Mouse (Mus musculus) brain, embryonic 14.5 days (tissue): ENCODE measurements around the gene Gemin7. TPM values are rescaled to one million over a fixed set of nuclear protein-coding genes. Genes with fewer than 3 reads are reported as not detected.

Source experiments
- DNase-seq: peaks from one replicate; pipeline ENCODE4 v3.0.0-alpha.2; 2011; ENCODE audit warnings: low read depth
- CTCF ChIP-seq: fragments of 200-500 bp; IDR thresholded peaks from 2 replicates; pipeline ENCODE4 v1.5.1; 2012; ENCODE audit warnings: inconsistent platforms, mild to moderate bottlenecking, moderate library complexity, borderline replicate concordance; ENCODE audit not compliant: insufficient read depth, insufficient read length; ENCODE audit errors: extremely low read depth
- POLR2A ChIP-seq: fragments of 200-500 bp; IDR thresholded peaks from 2 replicates; pipeline ENCODE4 v1.6.1; 2012; ENCODE audit warnings: mild to moderate bottlenecking, inconsistent platforms, borderline replicate concordance; ENCODE audit not compliant: poor library complexity, insufficient read depth, insufficient read length, severe bottlenecking; ENCODE audit errors: extremely low read depth
- polyA plus RNA-seq: library from polyadenylated mRNA; depleted of rRNA; stranded (reverse); fragments of >200 nt; gene quantifications from 2 replicates; pipeline ENCODE4 v1.2.3, GENCODE M21; 2012

Gene Gemin7
- polyA plus RNA-seq, 1 experiment = 67.3 TPM

DNA sequence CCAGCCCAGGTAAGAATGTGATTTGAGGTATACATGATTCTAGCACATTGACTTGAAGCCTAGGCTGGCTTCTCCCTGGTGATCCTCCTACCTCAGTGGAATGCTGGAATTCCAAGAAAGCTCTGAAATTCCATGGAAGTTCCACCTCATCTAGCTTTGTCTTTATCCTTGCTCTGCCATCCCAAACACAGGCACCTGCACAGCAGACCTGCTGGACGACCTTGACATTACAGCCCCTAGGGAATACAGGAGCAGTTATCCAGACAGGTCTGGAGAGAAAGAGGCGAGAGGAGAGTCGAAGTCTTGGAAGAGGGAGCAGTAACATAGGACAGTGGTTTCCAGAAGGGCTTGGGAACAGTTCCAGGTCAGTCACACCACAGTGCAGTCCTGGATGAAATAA lies 7.7 kb downstream of the Gemin7 start:
- TF ChIP-seq POLR2A (no peak), CTCF (no peak)
- no peak for DNase-seq

DNA sequence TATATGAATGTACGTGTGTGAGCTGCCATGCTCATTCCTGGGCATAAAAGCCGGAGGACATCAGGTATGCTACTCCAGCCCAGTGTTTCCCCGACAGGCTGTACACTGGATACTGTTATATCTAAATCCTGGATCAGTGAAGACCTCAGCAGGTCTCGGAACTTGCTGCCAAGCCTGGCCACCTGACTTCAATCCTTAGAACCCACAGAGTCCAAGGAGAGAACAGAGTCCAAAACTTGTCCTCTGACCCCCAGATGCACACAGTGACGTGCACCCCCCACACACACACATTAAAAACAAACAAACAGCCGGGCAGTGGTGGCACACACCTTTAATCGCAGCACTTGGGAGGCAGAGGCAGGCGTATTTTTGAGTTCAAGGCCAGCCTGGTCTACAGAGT lies 10.0 kb downstream of the Gemin7 start:
- no peak for TF ChIP-seq POLR2A
- TF ChIP-seq CTCF = no peak
- no peak for DNase-seq

DNA sequence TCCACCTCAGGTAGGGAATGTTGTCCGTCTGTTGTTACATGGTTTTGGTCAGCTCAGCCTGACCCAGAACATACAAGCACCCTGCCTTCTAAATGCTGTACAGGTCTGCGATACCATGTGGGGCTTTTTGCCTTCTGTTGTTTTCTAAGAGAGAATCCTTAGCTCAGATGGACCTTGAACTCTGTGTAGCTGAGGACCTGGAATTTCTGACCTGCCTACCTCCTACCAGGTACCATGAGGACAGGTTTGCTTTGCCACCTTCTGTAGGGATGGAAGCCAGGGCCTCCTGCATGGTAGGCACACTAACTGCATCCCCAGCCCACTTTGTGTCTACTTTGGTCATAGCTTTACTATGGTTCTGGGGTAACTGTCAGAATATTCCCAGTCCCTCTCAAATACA lies 11.6 kb downstream of the Gemin7 start:
- DNase-seq = no peak
- no peak for TF ChIP-seq POLR2A
- no peak for TF ChIP-seq CTCF

DNA sequence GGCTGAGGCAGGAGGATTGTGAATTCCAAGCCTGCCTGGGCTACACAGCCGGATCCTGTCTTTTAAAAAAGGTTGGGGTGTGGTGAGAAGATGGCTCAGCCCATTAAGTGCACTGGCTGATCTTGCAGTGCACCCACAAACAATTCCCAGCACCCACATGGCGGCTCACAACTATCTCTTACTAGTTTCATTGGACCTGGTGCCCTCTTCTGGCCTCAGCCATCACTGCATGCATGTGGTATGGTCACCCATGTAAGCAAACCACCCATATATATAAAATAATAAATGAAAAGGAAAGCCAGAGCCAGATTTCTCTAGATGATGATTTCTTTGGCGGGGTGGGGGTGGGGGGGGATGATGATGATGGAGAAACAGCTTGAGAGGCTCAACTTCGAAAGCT lies 12.9 kb downstream of the Gemin7 start:
- no peak for DNase-seq

DNA sequence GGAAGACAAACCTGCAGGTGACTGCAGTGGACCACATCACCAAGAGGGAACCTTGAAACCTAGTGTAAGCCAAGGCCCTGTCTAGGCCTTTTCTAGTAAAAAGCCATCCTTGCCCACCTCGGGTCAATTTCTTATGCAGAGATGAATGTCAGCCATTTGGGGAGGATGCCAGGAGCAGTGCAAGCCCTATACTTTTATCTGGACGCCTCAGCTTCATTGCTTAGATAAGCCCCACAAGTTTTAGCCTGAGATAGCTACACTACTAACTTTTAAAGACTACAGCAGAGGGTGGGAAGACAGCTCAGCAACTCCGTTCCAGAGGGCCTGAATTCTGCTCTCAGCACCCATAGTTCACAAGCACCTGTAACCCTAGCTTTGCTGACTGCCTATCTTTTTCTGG lies 13.5 kb downstream of the Gemin7 start:
- no peak for TF ChIP-seq CTCF
- TF ChIP-seq POLR2A = no peak
- no peak for DNase-seq

More for the DNA sequence above, 12.9 kb downstream of the Gemin7 start:
- TF ChIP-seq POLR2A (no peak), CTCF (peak; percentile 14; the same call in 1 of the 2 replicates)

DNA sequence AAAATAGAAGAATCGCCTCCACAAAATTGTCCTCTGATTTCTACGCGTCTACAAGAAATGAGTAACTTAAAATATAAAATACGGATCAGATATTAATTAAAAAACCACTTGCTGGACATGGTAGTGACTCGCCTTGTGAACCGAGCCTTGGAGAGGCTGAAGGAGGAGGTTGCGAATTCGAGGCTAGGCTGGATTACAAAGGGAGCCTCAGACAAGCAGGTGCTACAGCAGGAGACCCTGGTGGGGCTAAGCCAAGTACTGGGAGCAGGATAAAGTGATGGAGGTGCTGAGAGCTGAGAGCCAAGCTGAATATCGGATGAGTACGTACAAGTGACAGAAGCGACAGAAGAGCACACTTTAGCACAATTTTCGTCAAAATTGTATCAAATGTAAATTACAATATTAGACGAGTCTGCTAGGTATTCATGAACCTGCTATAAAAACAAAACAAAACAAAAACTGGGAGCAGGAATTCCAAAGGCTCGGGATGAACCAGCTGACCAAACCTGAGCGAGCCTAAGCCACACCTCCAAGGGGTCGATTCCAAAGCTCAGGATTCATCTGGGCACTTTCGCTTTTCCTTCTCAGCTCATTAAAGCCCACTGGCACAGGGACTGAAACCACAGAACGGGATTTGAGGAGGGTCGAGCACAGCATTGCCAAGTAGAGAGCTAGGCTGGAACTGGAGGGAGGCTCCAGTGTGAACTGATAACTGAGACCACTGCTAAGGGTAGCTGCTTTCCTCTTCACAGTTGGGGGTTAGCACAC lies 14.6 kb downstream of the Gemin7 start, which contains the start of gene Ppp1r37:
Gene Ppp1r37, minus strand, starts transcription at position 434 of the 768 bp plus-strand sequence.
- peak; percentile 68 for DNase-seq
- TF ChIP-seq CTCF = no peak
- no peak for TF ChIP-seq POLR2A

DNA sequence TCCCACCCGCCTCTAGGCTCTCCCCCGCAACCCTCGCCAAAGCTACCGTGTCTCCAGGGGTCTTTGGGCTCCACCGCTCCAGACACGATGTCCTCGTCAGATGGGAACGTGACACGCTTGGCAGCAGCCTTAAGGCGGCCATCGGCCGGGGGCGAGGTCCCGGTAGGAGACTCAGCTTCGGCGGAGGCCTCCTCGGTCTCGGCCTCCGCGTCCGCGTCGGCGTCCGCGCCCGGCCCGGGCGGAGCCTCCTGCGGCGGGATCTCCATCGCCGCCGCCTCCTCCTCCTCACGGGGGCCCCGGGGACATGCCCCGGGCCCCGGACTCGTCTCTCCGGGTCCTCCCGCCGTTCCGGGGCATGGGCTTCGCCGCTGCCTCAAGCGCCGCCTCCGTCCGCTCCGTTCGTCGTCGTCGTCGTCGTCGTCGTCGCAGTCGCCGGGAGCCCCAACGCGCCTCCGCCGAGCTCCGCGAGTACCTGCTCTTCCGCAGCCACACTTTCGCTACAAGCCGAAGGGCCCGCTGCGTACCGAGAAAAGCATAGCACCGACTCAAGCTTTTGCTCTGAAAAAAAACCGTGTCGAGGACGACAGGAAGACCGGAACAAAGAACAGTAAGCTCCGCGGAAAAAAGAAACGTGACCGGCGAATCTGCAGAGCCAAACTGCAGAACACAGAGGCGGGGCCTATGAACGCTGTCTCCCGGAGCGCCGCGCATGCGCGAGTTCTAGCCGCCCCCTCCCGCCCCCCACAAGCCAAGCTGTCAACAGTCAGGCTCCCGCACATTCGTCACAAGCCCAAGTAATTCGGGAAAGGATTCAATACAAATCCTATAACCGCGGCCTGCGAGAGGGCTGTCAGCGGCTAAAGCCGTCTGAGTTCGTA lies 15.4 kb downstream of the Gemin7 start:
- DNase-seq = peak; percentile 99
- TF ChIP-seq CTCF (no peak), POLR2A (peak; percentile 34; the same call in 1 of the 2 replicates)

DNA sequence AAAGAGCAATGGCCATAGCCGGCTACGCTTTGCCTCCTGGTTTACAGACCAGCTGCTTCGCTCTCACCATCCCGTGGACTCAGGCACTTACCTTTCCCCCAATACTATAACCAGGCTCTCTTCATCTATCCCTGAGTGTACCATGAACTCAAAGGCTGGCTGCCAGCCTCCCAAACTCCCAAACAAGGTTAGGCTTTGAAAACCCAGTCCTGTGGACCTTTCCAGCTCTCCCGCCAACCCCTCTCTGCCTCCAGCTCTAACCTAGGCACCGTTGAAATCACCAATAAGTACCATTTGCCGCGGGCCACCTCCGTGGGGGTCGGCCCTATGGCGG lies 16.0 kb downstream of the Gemin7 start:
- no peak for TF ChIP-seq POLR2A
- no peak for TF ChIP-seq CTCF
- no peak for DNase-seq

DNA sequence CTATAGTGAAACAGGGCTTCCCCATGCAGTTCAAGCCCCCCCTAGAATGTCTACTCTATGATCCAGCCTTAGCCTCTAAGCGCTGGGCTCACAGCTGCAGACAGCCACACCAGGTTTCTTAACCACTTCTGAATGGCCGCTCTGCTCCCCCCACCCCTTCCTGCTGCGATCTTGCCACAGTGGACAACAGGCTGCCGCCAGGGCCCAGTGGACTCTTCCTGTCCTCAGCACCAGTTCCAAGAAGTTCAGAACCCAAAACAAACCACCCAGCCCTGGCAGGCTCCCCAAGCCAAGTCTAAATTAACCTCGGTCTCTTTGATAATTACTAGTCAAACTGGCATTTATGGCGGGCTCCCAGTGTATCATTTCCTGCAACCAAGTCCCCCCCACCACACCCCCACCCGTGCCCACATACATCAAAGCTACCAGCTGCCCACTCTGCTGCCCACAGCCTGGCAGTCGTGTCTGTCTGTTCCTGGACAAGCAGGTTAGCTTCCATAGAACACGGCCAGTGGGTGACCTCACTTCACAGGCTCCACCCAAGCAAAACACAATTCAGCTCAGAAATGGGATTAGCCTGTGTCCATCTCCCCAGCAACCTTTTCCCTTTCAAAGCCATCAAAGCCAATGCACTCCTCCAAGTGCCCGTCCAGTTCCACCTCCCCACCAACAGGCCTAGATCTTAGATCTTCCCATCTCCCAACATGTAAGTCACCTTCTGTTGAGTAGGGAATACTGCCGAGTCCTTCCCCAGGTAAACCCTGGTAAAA lies 16.7 kb downstream of the Gemin7 start:
- DNase-seq = no peak
- TF ChIP-seq CTCF (no peak), POLR2A (no peak)

DNA sequence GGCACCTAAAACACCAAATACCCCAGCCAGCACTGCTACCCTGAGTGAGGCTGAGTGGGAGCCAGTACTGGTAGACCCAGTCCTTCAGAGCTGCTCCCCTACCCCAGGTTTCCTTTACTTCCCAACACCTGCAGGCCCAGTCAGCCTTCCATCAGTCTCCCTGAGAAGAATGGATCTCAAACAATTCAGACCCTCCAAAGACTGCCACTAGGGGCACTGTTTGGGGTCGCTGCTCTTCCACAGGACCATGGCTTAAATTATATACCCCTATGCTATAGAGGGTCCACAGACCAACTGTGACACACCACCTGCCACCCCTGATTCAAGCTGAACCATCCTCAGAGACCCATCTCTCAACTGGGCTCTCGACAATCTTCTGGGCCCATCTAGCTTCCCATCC lies 18.4 kb downstream of the Gemin7 start:
- TF ChIP-seq POLR2A (no peak), CTCF (peak; percentile 68)
- no peak for DNase-seq

DNA sequence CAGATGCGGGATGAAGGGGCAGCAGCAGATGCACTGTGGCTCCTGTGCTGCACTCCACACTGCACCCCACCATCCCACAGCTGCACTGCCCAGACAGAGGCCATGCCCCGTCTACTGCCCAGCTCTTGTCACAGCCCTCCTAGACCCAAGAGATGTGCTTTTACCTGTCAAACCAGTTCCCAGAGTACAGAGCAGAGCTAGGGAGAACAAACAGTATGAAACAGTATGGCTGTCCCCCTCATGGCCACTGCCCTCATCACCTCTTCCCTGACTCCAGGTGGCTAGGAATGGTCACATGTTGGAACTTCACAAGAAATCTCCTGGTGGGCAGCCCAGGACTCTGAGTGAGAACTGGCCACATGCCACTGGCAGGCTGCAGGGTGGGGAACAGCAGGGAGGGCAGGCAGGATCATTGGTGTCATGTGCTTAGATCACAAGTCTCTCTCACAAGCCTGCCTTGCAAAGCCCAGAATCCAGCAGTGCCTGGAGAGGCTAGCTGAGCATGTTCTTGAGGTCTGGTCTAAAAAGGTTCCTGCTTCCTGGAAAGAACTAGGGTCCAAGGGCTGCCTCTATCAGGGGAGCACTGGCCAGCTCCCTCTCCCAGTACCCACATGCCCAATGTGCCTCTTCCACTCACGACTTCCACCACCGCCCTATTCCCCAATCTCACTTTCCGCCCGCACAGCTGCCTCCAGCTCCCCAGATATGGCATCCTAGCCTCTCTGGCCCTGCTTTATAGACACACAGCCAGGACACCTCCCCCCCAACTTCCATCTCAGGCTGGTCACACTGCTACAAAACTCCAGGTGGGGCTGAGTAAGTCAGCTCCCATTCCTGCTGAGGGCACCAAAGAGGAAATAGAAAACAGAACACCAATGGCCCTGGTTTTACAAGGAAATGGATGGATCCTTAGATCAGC lies 19.2 kb downstream of the Gemin7 start:
- TF ChIP-seq POLR2A (no peak), CTCF (no peak)
- no peak for DNase-seq

DNA sequence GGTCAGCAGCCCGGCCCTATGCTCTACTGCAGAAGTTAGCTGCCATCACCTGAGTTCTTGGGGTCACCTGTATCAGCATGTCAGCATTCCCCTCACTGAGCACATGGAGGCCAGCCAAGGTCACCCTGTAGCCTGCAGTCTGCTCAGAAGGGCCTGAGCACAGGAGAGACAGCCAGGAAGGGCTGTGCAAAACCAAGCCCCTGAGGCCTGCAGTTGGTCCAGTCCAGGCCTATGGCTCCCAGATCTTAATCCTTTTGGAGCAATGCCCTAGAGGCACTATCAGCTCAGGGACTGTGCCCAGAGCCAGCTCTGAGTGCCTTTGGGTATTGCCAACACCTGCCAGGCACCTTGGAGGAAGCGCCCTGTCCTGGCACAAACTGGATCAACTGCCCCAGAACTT lies 20.3 kb downstream of the Gemin7 start:
- no peak for DNase-seq
- no peak for TF ChIP-seq POLR2A
- no peak for TF ChIP-seq CTCF
